Mouse (Mus musculus): ENCODE results near the gene Phpt1. TPM values are rescaled to one million over a fixed set of nuclear protein-coding genes. Genes with fewer than 3 reads are reported as not detected.
"Not testable (repeated sequence)": the region's sequence is repeated elsewhere in the genome, so short reads cannot be mapped to it uniquely, and the experiment has no call there.

Phpt1 gene
- polyA plus RNA-seq, 1 experiment from 2014 or later: 164 TPM

- no peaks in the 10 kb centered on the region for H3K9me3 ChIP-seq (replicated peaks)
- peak within 1 kb of the TSS; percentile 80 for H3K27ac ChIP-seq (ENCODE audit: poor library complexity, severe bottlenecking)
- WGBS: under 1% methylated on average over 61 of the region's 61 CpGs
- no peaks in the 10 kb centered on the region for H3K27me3 ChIP-seq (replicated peaks)
- H3K4me1 ChIP-seq (replicated peaks): peaks cover 17% of the 10 kb centered on the region
- peaks cover 26% of the 10 kb centered on the region for H3K36me3 ChIP-seq
- H3K4me2 ChIP-seq: peak within 1 kb of the TSS; percentile 98
- peak within 1 kb of the TSS; percentile 99 for H3K9ac ChIP-seq
- peak within 1 kb of the TSS; percentile 100 for H3K4me3 ChIP-seq
- peak; percentile 98 for ATAC-seq (ENCODE audit: insufficient number of reproducible peaks, low FRiP score)
Observed at GRCm38 (mm10) chr2:25557221-25557963, 17.6 kb downstream of the Phpt1 start, which contains the start of gene Edf1. Gene Edf1, plus strand, starts transcription at chr2:25557847.

GRCm38 (mm10) chr2:25556296-25556695 lies 18.7 kb downstream of the Phpt1 start:
- Histone ChIP-seq H3K27me3 (replicated peaks) (no peaks in the 10 kb centered on the region), H3K4me3 (no peak overlapping the region), H3K36me3 (peaks cover 15% of the 10 kb centered on the region), H3K4me2 (no peak overlapping the region), H3K27ac (ENCODE audit: poor library complexity, severe bottlenecking) (no peak overlapping the region), H3K4me1 (replicated peaks) (peaks cover 17% of the 10 kb centered on the region), H3K9me3 (replicated peaks) (no peaks in the 10 kb centered on the region), H3K9ac (no peak overlapping the region)
- WGBS: 38% methylated on average over 1 of the region's 1 CpGs
- ATAC-seq (ENCODE audit: insufficient number of reproducible peaks, low FRiP score): no peak

DNA sequence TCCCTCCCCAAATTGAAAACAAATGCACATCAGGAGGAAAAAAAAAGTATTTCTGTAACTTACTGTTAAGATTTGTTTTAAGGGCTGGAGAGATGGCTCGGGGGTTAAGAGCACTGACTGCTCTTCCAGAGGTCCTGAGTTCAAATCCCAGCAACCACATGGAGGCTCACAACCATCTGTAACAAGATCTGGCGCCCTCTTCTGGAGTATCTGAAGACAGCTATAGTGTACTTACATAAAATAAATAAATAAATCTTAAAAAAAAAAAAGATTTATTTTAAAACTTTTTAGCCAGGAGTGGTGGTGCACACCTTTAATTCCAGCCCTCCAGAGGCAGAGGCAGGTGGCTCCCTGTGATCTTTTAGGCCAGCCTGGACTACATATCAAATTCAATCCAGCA lies 19.5 kb downstream of the Phpt1 start:
- H3K4me2 ChIP-seq; H3K9ac ChIP-seq; H3K4me3 ChIP-seq; H3K9me3 ChIP-seq (replicated peaks); H3K27me3 ChIP-seq (replicated peaks); H3K27ac ChIP-seq (ENCODE audit: poor library complexity, severe bottlenecking); ATAC-seq (ENCODE audit: insufficient number of reproducible peaks, low FRiP score); H3K36me3 ChIP-seq: not testable (repeated sequence)
- WGBS: 40% methylated on average over 2 of the region's 2 CpGs
- H3K4me1 ChIP-seq (replicated peaks): peaks cover 17% of the 10 kb centered on the region

DNA sequence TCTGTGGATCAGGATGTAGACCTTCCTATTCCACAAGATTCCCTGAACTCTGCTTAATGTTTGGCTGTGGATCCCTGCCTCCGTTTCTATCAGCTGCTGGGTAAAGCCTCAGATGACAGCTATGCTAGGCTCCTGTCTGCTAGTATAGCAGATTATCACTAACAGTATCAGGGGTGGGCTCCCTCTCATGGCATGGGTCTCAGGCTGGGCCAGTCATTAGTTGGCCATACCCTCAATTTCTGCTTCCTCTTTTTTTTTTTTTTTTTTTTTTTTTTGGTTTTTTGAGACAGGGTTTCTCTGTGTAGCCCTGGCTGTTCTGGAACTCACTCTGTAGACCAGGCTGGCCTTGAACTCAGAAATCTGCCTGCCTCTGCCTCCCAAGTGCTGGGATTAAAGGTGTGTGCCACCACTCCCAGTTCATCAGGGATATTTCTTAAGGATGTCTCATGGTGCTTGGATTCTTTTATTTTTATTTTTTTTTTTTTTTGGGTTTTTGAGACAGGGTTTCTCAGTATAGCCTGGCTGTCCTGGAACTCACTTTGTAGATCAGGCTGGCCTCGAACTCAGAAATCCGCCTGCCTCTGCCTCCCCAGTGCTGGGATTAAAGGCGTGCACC lies 21.7 kb downstream of the Phpt1 start:
- H3K9ac ChIP-seq; H3K36me3 ChIP-seq; ATAC-seq (ENCODE audit: insufficient number of reproducible peaks, low FRiP score); H3K27ac ChIP-seq (ENCODE audit: poor library complexity, severe bottlenecking); H3K4me1 ChIP-seq (replicated peaks); H3K4me2 ChIP-seq; H3K9me3 ChIP-seq (replicated peaks); H3K4me3 ChIP-seq; H3K27me3 ChIP-seq (replicated peaks): not testable (repeated sequence)
- WGBS: 80% methylated on average over 4 of the region's 4 CpGs

DNA sequence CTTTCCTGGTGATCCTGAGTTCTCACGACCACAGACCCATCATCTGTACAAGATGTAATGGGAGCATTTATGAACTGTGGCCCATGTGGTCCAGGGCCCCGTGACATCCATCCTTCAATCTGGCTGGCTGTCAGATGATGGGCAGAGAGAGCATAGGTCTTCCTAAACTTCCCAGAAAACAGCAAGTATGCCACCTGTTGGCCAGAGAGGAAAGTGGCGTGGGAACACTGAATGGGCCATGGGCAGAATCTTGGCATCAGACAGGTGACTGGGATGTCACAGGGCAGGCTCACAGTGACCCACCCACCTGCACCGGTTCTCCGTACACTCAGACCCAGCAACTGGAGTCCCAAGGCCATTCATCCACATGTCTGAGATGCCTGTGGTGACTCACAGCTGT lies 23.8 kb downstream of the Phpt1 start:
- 28% methylated on average over 5 of the region's 5 CpGs for WGBS
- H3K36me3 ChIP-seq: no peaks in the 10 kb centered on the region
- no peak overlapping the region for H3K4me3 ChIP-seq
- H3K27ac ChIP-seq (ENCODE audit: poor library complexity, severe bottlenecking): no peak overlapping the region
- H3K9ac ChIP-seq: no peak overlapping the region
- H3K27me3 ChIP-seq (replicated peaks): no peaks in the 10 kb centered on the region
- H3K4me2 ChIP-seq: no peak overlapping the region
- ATAC-seq (ENCODE audit: insufficient number of reproducible peaks, low FRiP score): no peak
- no peaks in the 10 kb centered on the region for H3K4me1 ChIP-seq (replicated peaks)
- H3K9me3 ChIP-seq (replicated peaks): no peaks in the 10 kb centered on the region

DNA sequence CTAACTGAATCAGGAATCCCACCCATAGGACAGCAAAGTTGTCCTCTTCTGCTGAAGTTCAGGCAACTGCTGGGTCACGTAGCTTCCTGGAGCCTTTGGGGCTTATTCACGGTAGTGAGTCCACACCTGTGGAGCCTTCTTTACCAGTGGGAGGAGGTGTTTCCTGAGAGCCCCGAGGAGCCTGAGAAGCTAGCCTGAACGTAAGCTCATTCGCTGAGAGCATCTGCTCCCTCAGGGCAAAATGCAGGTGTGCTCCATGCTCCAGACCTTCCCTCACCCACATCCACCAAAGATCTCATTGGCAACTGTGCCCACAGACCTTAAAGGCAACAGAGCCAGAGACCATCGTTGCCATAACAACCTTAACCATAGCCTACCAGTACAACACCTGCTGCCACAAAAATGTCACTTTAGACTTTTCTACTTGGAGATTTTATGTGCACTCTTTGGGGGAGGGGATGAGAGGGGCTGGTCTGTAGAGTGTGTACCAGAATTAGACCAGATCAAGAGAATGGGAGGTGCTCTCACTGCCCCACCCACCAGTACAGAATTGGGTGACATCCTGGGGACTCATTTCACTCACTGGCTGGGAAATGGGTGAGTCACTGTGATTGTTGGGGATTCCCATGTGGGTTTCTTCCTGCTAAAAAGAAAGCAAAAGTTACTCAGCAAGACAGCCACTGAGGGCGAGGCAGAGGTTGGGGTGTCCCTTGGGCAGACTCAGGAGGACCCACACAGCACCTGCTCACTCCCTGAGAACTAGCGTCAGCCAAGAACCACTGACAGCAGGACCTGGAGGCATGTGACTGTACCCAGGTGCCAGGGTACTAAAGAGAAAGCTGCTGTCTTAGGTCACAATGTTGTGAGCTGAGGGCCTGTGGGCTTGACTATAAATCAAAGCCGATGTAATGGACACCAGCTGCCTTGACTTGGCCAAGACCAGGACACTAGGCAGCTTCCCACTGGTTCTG lies 25.7 kb downstream of the Phpt1 start:
- H3K9ac ChIP-seq: no peak overlapping the region
- H3K4me3 ChIP-seq: no peak overlapping the region
- no peaks in the 10 kb centered on the region for H3K27me3 ChIP-seq (replicated peaks)
- peaks cover 14% of the 10 kb centered on the region for H3K4me1 ChIP-seq (replicated peaks)
- no peak overlapping the region for H3K4me2 ChIP-seq
- no peak overlapping the region for H3K27ac ChIP-seq (ENCODE audit: poor library complexity, severe bottlenecking)
- 66% methylated on average over 9 of the region's 9 CpGs for WGBS
- no peaks in the 10 kb centered on the region for H3K9me3 ChIP-seq (replicated peaks)
- no peak for ATAC-seq (ENCODE audit: insufficient number of reproducible peaks, low FRiP score)
- peaks cover 6% of the 10 kb centered on the region; the same call in 1 of the 2 replicates for H3K36me3 ChIP-seq

DNA sequence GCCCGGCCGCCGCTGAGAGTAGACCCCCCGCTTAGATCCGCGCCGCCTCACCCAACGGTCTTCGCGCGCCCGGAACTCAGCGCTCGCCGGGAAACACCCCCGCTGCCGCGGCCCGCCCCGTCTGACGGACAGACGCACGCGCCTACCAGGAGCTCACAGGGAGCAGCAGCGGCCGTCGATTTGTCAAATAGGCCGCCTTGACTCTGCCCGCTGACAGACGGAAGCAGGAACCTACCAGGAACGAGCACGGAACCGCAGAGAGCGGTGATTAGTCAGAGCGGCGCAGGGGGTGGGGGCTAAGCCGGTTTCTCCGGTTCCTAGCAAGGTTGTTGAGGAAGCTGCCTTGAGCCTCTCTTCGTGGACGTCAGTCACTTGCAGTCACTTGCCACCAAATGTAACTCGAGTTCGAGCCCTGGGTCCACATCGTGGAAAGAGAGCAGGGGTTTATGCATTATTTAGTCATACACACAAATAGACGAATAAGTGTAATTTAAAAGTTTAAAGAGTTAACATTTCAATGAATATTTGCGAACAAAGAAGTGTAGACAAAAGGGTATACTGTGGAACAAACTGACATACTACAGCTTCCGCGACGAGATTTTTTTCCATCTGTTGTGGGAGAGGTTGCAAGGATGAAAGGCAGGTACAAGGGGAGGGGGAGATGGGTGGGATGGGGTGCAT lies 28.1 kb downstream of the Phpt1 start, which contains the start of gene Traf2:
TSS of gene Traf2 (minus strand) at position 130 of the 681 bp plus-strand sequence.
- Histone ChIP-seq H3K27ac (ENCODE audit: poor library complexity, severe bottlenecking) (peak within 1 kb of the TSS; percentile 67), H3K9ac (peak within 1 kb of the TSS; percentile 89), H3K4me2 (peak within 1 kb of the TSS; percentile 88), H3K4me3 (peak within 1 kb of the TSS; percentile 76), H3K27me3 (replicated peaks) (no peaks in the 10 kb centered on the region), H3K4me1 (replicated peaks) (peaks cover 20% of the 10 kb centered on the region), H3K9me3 (replicated peaks) (no peaks in the 10 kb centered on the region), H3K36me3 (peaks cover 6% of the 10 kb centered on the region; the same call in 1 of the 2 replicates)
- 3% methylated on average over 47 of the region's 48 CpGs for WGBS
- ATAC-seq (ENCODE audit: insufficient number of reproducible peaks, low FRiP score): peak; percentile 99

DNA sequence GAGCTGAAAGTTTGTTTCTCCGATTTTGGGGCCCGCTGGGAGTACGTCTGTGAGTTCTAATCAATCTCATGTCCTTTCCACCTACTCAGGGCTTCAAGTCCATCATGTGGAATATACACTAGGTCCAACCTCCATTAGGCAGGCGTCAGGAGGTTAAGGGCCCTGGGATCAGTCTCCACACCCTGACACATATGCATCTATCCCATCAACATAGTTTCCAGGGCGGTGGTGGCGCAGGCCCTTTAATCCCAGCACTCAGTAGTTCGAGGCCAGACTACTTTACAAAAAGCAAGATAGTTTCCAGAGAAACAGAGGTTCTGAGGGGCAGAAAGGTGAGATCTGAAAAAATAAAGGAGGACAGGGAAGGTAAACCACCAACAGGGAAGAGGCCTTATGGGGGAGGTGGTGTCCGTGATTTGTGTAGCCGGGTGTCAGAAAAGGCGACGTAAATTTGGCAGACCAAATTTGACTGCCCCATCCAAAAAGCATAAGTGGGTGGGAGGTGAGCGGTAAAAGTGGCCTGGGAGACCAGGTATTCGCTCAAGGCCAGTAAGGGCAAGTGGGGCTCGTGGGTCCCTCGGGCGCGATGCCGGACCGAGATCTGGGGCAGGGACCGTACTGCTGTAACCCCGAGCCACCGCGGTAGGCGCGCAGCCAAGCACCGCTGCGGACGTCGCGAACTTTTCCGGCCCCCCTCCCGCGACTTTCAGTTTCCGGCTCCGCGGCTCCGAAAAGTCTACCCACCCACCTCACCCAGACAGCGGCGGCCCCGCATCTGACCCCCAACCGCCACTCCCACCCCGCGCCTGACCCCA lies 28.8 kb downstream of the Phpt1 start:
- no peaks in the 10 kb centered on the region for H3K27me3 ChIP-seq (replicated peaks)
- peak overlapping the region; percentile 76 for H3K4me3 ChIP-seq
- ATAC-seq (ENCODE audit: insufficient number of reproducible peaks, low FRiP score): peak; percentile 78
- H3K27ac ChIP-seq (ENCODE audit: poor library complexity, severe bottlenecking): peak overlapping the region; percentile 67
- peaks cover 25% of the 10 kb centered on the region for H3K4me1 ChIP-seq (replicated peaks)
- H3K9me3 ChIP-seq (replicated peaks): no peaks in the 10 kb centered on the region
- peak overlapping the region; percentile 89 for H3K9ac ChIP-seq
- H3K4me2 ChIP-seq: peak overlapping the region; percentile 88
- H3K36me3 ChIP-seq: peaks cover 6% of the 10 kb centered on the region; the same call in 1 of the 2 replicates
- 7% methylated on average over 40 of the region's 43 CpGs for WGBS

- Histone ChIP-seq H3K36me3 (peaks cover 28% of the 10 kb centered on the region), H3K4me1 (replicated peaks) (peaks cover 25% of the 10 kb centered on the region), H3K4me3 (no peak overlapping the region), H3K4me2 (no peak overlapping the region), H3K27ac (ENCODE audit: poor library complexity, severe bottlenecking) (no peak overlapping the region), H3K9ac (no peak overlapping the region), H3K9me3 (replicated peaks) (no peaks in the 10 kb centered on the region), H3K27me3 (replicated peaks) (no peaks in the 10 kb centered on the region)
- no peak for ATAC-seq (ENCODE audit: insufficient number of reproducible peaks, low FRiP score)
- 87% methylated on average over 10 of the region's 10 CpGs for WGBS
Observed at GRCm38 (mm10) chr2:25541644-25542367, 33.2 kb downstream of the Phpt1 start.
